Mouse (Mus musculus) forebrain, embryonic 11.5 days (tissue): ENCODE measurements around the gene Nlrp6. TPM values are rescaled to one million over a fixed set of nuclear protein-coding genes. Genes with fewer than 3 reads are reported as not detected.

Experiments
- ATAC-seq: fragments of 200-750 bp; cut with Nextera tagmentation; replicated peaks from 2 replicates; pipeline ENCODE4 v1.8.0; 2017; ENCODE audit warnings: moderate TSS enrichment; ENCODE audit not compliant: low FRiP score
- DNase-seq: peaks from one replicate; pipeline ENCODE4 v3.0.0-alpha.2; 2017; ENCODE audit warnings: low spot score
- H3K27ac ChIP-seq: fragments of 300-500 bp; sonication (generic); 2 replicates; pipeline ENCODE4 v1.5.1; 2014; ENCODE audit warnings: low read depth, low read length
- H3K27me3 ChIP-seq: fragments of 300-500 bp; sonication (generic); 2 replicates; pipeline ENCODE4 v1.6.1; 2014; ENCODE audit warnings: mild to moderate bottlenecking, low read length, mixed read lengths; ENCODE audit not compliant: control insufficient read depth, insufficient read depth
- H3K36me3 ChIP-seq: fragments of 300-500 bp; sonication (generic); 2 replicates; pipeline ENCODE4 v1.6.1; 2014; ENCODE audit warnings: mild to moderate bottlenecking, low read length, moderate library complexity, mixed read lengths; ENCODE audit not compliant: control insufficient read depth, insufficient read depth
- H3K4me1 ChIP-seq: fragments of 300-500 bp; sonication (generic); replicated peaks from 2 replicates; pipeline ENCODE4 v1.6.1; 2014; ENCODE audit warnings: low read length, mixed read lengths; ENCODE audit not compliant: control insufficient read depth, insufficient read depth
- H3K4me2 ChIP-seq: fragments of 300-500 bp; sonication (generic); 2 replicates; pipeline ENCODE4 v1.6.1; 2014; ENCODE audit warnings: low read depth, mild to moderate bottlenecking, low read length, moderate library complexity, mixed read lengths; ENCODE audit not compliant: severe bottlenecking
- H3K4me3 ChIP-seq: fragments of 300-500 bp; sonication (generic); 2 replicates; pipeline ENCODE4 v1.5.1; 2014; ENCODE audit warnings: low read depth, low read length
- H3K9ac ChIP-seq: fragments of 300-500 bp; sonication (generic); 2 replicates; pipeline ENCODE4 v1.6.1; 2014; ENCODE audit warnings: low read length
- H3K9me3 ChIP-seq: fragments of 300-500 bp; sonication (generic); 2 replicates; pipeline ENCODE4 v1.6.1; 2016; ENCODE audit warnings: low read length, mixed read lengths; ENCODE audit not compliant: control insufficient read depth
- WGBS: fragments of 180-500 bp; shearing (Covaris S2); extraction: QIAGEN DNeasy Blood & Tissue Kit; methylation state at CpG from one replicate; pipeline ENCODE4 v1.1.7; 2014; 5-methylcytosine and 5-hydroxymethylcytosine counted together
- polyA plus RNA-seq: library from polyadenylated mRNA; unstranded; fragments of >200 nt; fragmentation: Nextera tagmentation; extraction: Ambion mirVana; gene quantifications from 2 replicates; pipeline ENCODE4 v1.2.1, GENCODE M21; 2014

The Nlrp6 gene
- polyA plus RNA-seq, 1 experiment from 2014 or later = 0.37 TPM

- H3K27me3 ChIP-seq = no peaks in the 10 kb centered on the region
- WGBS = 91% methylated on average over 2 of the region's 2 CpGs
- ATAC-seq = no peak
- no peaks in the 10 kb centered on the region for H3K36me3 ChIP-seq
- H3K9me3 ChIP-seq = no peaks in the 10 kb centered on the region
- H3K4me1 ChIP-seq = peaks cover 3% of the 10 kb centered on the region; the same call in 1 of the 2 replicates
- no peak overlapping the region for H3K4me3 ChIP-seq
- DNase-seq = no peak
- H3K9ac ChIP-seq = no peak overlapping the region
- H3K4me2 ChIP-seq = no peak overlapping the region
- H3K27ac ChIP-seq = no peak overlapping the region
Observed at GRCm38 (mm10) chr7:140905642-140906081, 15.0 kb upstream of the Nlrp6 start.

- 90% methylated on average over 13 of the region's 13 CpGs for WGBS
- no peak for ATAC-seq
Observed at GRCm38 (mm10) chr7:140907131-140907530, 13.6 kb upstream of the Nlrp6 start.

GRCm38 (mm10) chr7:140907697-140908096 is 13.0 kb upstream of the Nlrp6 start:
- H3K4me2 ChIP-seq = no peak overlapping the region
- peaks cover 3% of the 10 kb centered on the region; the same call in 1 of the 2 replicates for H3K4me1 ChIP-seq
- no peak overlapping the region for H3K9ac ChIP-seq
- ATAC-seq = no peak
- DNase-seq = no peak
- WGBS = 84% methylated on average over 7 of the region's 7 CpGs
- H3K4me3 ChIP-seq = no peak overlapping the region
- no peaks in the 10 kb centered on the region for H3K36me3 ChIP-seq
- no peaks in the 10 kb centered on the region for H3K9me3 ChIP-seq
- no peak overlapping the region for H3K27ac ChIP-seq
- H3K27me3 ChIP-seq = no peaks in the 10 kb centered on the region

More at GRCm38 (mm10) chr7:140907131-140907530, 13.6 kb upstream of the Nlrp6 start:
- Histone ChIP-seq H3K36me3 (no peaks in the 10 kb centered on the region), H3K4me3 (no peak overlapping the region), H3K4me2 (no peak overlapping the region), H3K9me3 (no peaks in the 10 kb centered on the region), H3K4me1 (peaks cover 3% of the 10 kb centered on the region; the same call in 1 of the 2 replicates), H3K27ac (no peak overlapping the region), H3K9ac (no peak overlapping the region), H3K27me3 (no peaks in the 10 kb centered on the region)
- DNase-seq = no peak

GRCm38 (mm10) chr7:140908181-140908580 is 12.5 kb upstream of the Nlrp6 start:
- Histone ChIP-seq H3K9ac (no peak overlapping the region), H3K4me1 (peaks cover 3% of the 10 kb centered on the region; the same call in 1 of the 2 replicates), H3K27me3 (no peaks in the 10 kb centered on the region), H3K4me3 (no peak overlapping the region), H3K36me3 (no peaks in the 10 kb centered on the region), H3K9me3 (no peaks in the 10 kb centered on the region), H3K27ac (no peak overlapping the region), H3K4me2 (no peak overlapping the region)
- DNase-seq (no peak), ATAC-seq (no peak)
- 52% methylated on average over 7 of the region's 7 CpGs for WGBS

GRCm38 (mm10) chr7:140908634-140909107 is 12.0 kb upstream of the Nlrp6 start:
- ATAC-seq (peak; percentile 86), DNase-seq (peak; percentile 88)
- H3K4me2 ChIP-seq = peak overlapping the region; percentile 81
- no peaks in the 10 kb centered on the region for H3K36me3 ChIP-seq
- WGBS = under 1% methylated on average over 19 of the region's 19 CpGs
- no peaks in the 10 kb centered on the region for H3K9me3 ChIP-seq
- peak overlapping the region; percentile 29 for H3K4me3 ChIP-seq
- H3K27ac ChIP-seq = no peak overlapping the region
- peak overlapping the region; percentile 39; the same call in 1 of the 2 replicates for H3K9ac ChIP-seq
- H3K27me3 ChIP-seq = no peaks in the 10 kb centered on the region
- peaks cover 3% of the 10 kb centered on the region; the same call in 1 of the 2 replicates for H3K4me1 ChIP-seq

- peaks cover 3% of the 10 kb centered on the region; the same call in 1 of the 2 replicates for H3K4me1 ChIP-seq
- no peaks in the 10 kb centered on the region for H3K36me3 ChIP-seq
- no peaks in the 10 kb centered on the region for H3K9me3 ChIP-seq
- no peaks in the 10 kb centered on the region for H3K27me3 ChIP-seq
- no peak overlapping the region for H3K27ac ChIP-seq
- ATAC-seq (no peak), DNase-seq (no peak)
- 64% methylated on average over 3 of the region's 3 CpGs for WGBS
- no peak overlapping the region for H3K4me2 ChIP-seq
- no peak overlapping the region for H3K4me3 ChIP-seq
- H3K9ac ChIP-seq = no peak overlapping the region
Observed at GRCm38 (mm10) chr7:140912293-140912692, 8.4 kb upstream of the Nlrp6 start.

GRCm38 (mm10) chr7:140912846-140913482 is 7.7 kb upstream of the Nlrp6 start:
- Histone ChIP-seq H3K27me3 (no peaks in the 10 kb centered on the region), H3K9ac (no peak overlapping the region), H3K4me3 (no peak overlapping the region), H3K9me3 (no peaks in the 10 kb centered on the region), H3K4me2 (no peak overlapping the region), H3K36me3 (no peaks in the 10 kb centered on the region), H3K4me1 (peaks cover 3% of the 10 kb centered on the region; the same call in 1 of the 2 replicates), H3K27ac (no peak overlapping the region)
- WGBS = 84% methylated on average over 5 of the region's 5 CpGs
- DNase-seq = no peak
- ATAC-seq = no peak

GRCm38 (mm10) chr7:140914031-140914690 is 6.5 kb upstream of the Nlrp6 start:
- Histone ChIP-seq H3K9me3 (no peaks in the 10 kb centered on the region), H3K4me1 (no peaks in the 10 kb centered on the region), H3K36me3 (no peaks in the 10 kb centered on the region), H3K27me3 (peaks cover 2% of the 10 kb centered on the region; the same call in 1 of the 2 replicates), H3K27ac (no peak overlapping the region), H3K4me2 (no peak overlapping the region), H3K9ac (no peak overlapping the region), H3K4me3 (no peak overlapping the region)
- 84% methylated on average over 8 of the region's 8 CpGs for WGBS
- DNase-seq (no peak), ATAC-seq (no peak)
